Mouse (Mus musculus) liver, embryonic 11.5 days (tissue): ENCODE data around the gene Maml3. TPM values are rescaled to one million over a fixed set of nuclear protein-coding genes. Genes with fewer than 3 reads are reported as not detected.

ENCODE experiments used
- ATAC-seq: fragments of 200-750 bp; cut with Nextera tagmentation; replicated peaks from 2 replicates; pipeline ENCODE4 v1.8.0; 2017; ENCODE audit warnings: moderate number of reproducible peaks, mild to moderate bottlenecking, moderate TSS enrichment, moderate library complexity; ENCODE audit not compliant: low FRiP score
- DNase-seq: peaks from one replicate; pipeline ENCODE4 v3.0.0-alpha.2; 2017; ENCODE audit warnings: low spot score
- H3K27ac ChIP-seq: fragments of 300-500 bp; sonication (generic); 2 replicates; pipeline ENCODE4 v1.5.1; 2014; ENCODE audit warnings: mild to moderate bottlenecking, low read depth, low read length, control low read depth
- H3K27me3 ChIP-seq: fragments of 300-500 bp; sonication (generic); replicated peaks from 2 replicates; pipeline ENCODE4 v1.6.1; 2014; ENCODE audit warnings: low read length, mixed read lengths; ENCODE audit not compliant: control insufficient read depth, insufficient read depth
- H3K36me3 ChIP-seq: fragments of 300-500 bp; sonication (generic); 2 replicates; pipeline ENCODE4 v1.6.1; 2014; ENCODE audit warnings: mild to moderate bottlenecking, low read length, moderate library complexity, mixed read lengths; ENCODE audit not compliant: control insufficient read depth, insufficient read depth
- H3K4me1 ChIP-seq: fragments of 300-500 bp; sonication (generic); replicated peaks from 2 replicates; pipeline ENCODE4 v1.6.1; 2014; ENCODE audit warnings: low read length, mixed read lengths; ENCODE audit not compliant: control insufficient read depth, insufficient read depth
- H3K4me2 ChIP-seq: fragments of 300-500 bp; sonication (generic); 2 replicates; pipeline ENCODE4 v1.6.1; 2014; ENCODE audit warnings: mild to moderate bottlenecking, control low read depth, moderate library complexity
- H3K4me3 ChIP-seq: fragments of 300-500 bp; sonication (generic); 2 replicates; pipeline ENCODE4 v1.5.1; 2014; ENCODE audit warnings: low read depth, low read length, control low read depth
- H3K9ac ChIP-seq: fragments of 300-500 bp; sonication (generic); 2 replicates; pipeline ENCODE4 v1.6.1; 2014; ENCODE audit warnings: low read depth, low read length, control low read depth
- H3K9me3 ChIP-seq: fragments of 300-500 bp; sonication (generic); 2 replicates; pipeline ENCODE4 v1.6.1; 2016; ENCODE audit warnings: low read length, inconsistent platforms, mixed read lengths; ENCODE audit not compliant: control insufficient read depth
- WGBS: fragments of 180-500 bp; shearing (Covaris S2); extraction: QIAGEN DNeasy Blood & Tissue Kit; methylation state at CpG from one replicate; pipeline ENCODE4 v1.1.7; 2014; 5-methylcytosine and 5-hydroxymethylcytosine counted together
- polyA plus RNA-seq: library from polyadenylated mRNA; unstranded; fragments of >200 nt; fragmentation: Nextera tagmentation; extraction: Ambion mirVana; gene quantifications from 2 replicates; pipeline ENCODE4 v1.2.1, GENCODE M21; 2014

Gene Maml3
- polyA plus RNA-seq, 1 experiment from 2014 or later, result 3.1 TPM

GRCm38 (mm10) chr3:51817919-51818318 lies 287.0 kb downstream of the Maml3 start:
- H3K36me3 ChIP-seq, result no peaks in the 10 kb centered on the region
- H3K4me1 ChIP-seq, result peaks cover 17% of the 10 kb centered on the region
- H3K4me3 ChIP-seq, result no peak overlapping the region
- ATAC-seq, result no peak
- 92% methylated on average over 15 of the region's 15 CpGs for WGBS
- H3K4me2 ChIP-seq, result no peak overlapping the region
- no peak for DNase-seq
- H3K27me3 ChIP-seq, result no peaks in the 10 kb centered on the region
- H3K9me3 ChIP-seq, result no peaks in the 10 kb centered on the region
- H3K9ac ChIP-seq, result no peak overlapping the region
- H3K27ac ChIP-seq, result no peak overlapping the region

GRCm38 (mm10) chr3:51817329-51817728 lies 287.5 kb downstream of the Maml3 start:
- Histone ChIP-seq H3K4me3 (no peak overlapping the region), H3K4me2 (no peak overlapping the region), H3K27me3 (no peaks in the 10 kb centered on the region), H3K9ac (no peak overlapping the region), H3K36me3 (no peaks in the 10 kb centered on the region), H3K27ac (no peak overlapping the region), H3K9me3 (no peaks in the 10 kb centered on the region), H3K4me1 (peaks cover 22% of the 10 kb centered on the region)
- WGBS, result 77% methylated on average over 6 of the region's 6 CpGs
- no peak for DNase-seq
- ATAC-seq, result no peak

GRCm38 (mm10) chr3:51816517-51817285 lies 288.2 kb downstream of the Maml3 start:
- DNase-seq (no peak), ATAC-seq (no peak)
- no peak overlapping the region for H3K27ac ChIP-seq
- H3K9me3 ChIP-seq, result no peaks in the 10 kb centered on the region
- H3K9ac ChIP-seq, result no peak overlapping the region
- no peaks in the 10 kb centered on the region for H3K27me3 ChIP-seq
- H3K4me3 ChIP-seq, result no peak overlapping the region
- H3K4me1 ChIP-seq, result peaks cover 22% of the 10 kb centered on the region
- H3K36me3 ChIP-seq, result no peaks in the 10 kb centered on the region
- 83% methylated on average over 7 of the region's 7 CpGs for WGBS
- no peak overlapping the region for H3K4me2 ChIP-seq

- ATAC-seq, result peak; percentile 80
These were observed 290.8 kb downstream of the Maml3 start for GRCm38 (mm10) chr3:51814073-51814472.

GRCm38 (mm10) chr3:51813186-51813585 lies 291.7 kb downstream of the Maml3 start:
- Histone ChIP-seq H3K4me2 (0 out of 2 replicates have a peak overlapping the region, but pooled peaks have one; percentile 36), H3K27ac (no peak overlapping the region), H3K9me3 (no peaks in the 10 kb centered on the region), H3K4me1 (peaks cover 22% of the 10 kb centered on the region), H3K36me3 (no peaks in the 10 kb centered on the region), H3K4me3 (no peak overlapping the region), H3K9ac (no peak overlapping the region), H3K27me3 (no peaks in the 10 kb centered on the region)
- DNase-seq (no peak), ATAC-seq (peak; percentile 72)
- WGBS, result 96% methylated on average over 5 of the region's 5 CpGs

More at GRCm38 (mm10) chr3:51814073-51814472, 290.8 kb downstream of the Maml3 start:
- Histone ChIP-seq H3K4me1 (peaks cover 22% of the 10 kb centered on the region), H3K27ac (peak overlapping the region; percentile 58), H3K4me2 (no peak overlapping the region), H3K36me3 (no peaks in the 10 kb centered on the region), H3K4me3 (no peak overlapping the region), H3K9ac (no peak overlapping the region), H3K27me3 (no peaks in the 10 kb centered on the region), H3K9me3 (no peaks in the 10 kb centered on the region)
- 59% methylated on average over 4 of the region's 4 CpGs for WGBS
- DNase-seq, result no peak

- 79% methylated on average over 7 of the region's 7 CpGs for WGBS
- peaks cover 22% of the 10 kb centered on the region for H3K4me1 ChIP-seq
- ATAC-seq, result no peak
These were observed 294.1 kb downstream of the Maml3 start for GRCm38 (mm10) chr3:51810731-51811130.

GRCm38 (mm10) chr3:51809822-51810221 lies 295.1 kb downstream of the Maml3 start:
- no peak overlapping the region for H3K4me2 ChIP-seq
- ATAC-seq, result no peak
- no peak overlapping the region for H3K9ac ChIP-seq
- H3K4me1 ChIP-seq, result peaks cover 22% of the 10 kb centered on the region
- WGBS, result 74% methylated on average over 7 of the region's 7 CpGs
- H3K36me3 ChIP-seq, result no peaks in the 10 kb centered on the region
- DNase-seq, result no peak
- no peaks in the 10 kb centered on the region for H3K27me3 ChIP-seq
- H3K9me3 ChIP-seq, result no peaks in the 10 kb centered on the region
- no peak overlapping the region for H3K4me3 ChIP-seq
- H3K27ac ChIP-seq, result no peak overlapping the region

More at GRCm38 (mm10) chr3:51810731-51811130, 294.1 kb downstream of the Maml3 start:
- H3K27me3 ChIP-seq, result no peaks in the 10 kb centered on the region
- no peaks in the 10 kb centered on the region for H3K9me3 ChIP-seq
- no peak overlapping the region for H3K4me2 ChIP-seq
- no peak overlapping the region for H3K27ac ChIP-seq
- DNase-seq, result no peak
- H3K9ac ChIP-seq, result no peak overlapping the region
- no peaks in the 10 kb centered on the region for H3K36me3 ChIP-seq
- no peak overlapping the region for H3K4me3 ChIP-seq

GRCm38 (mm10) chr3:51807981-51808870 lies 296.6 kb downstream of the Maml3 start:
- H3K9me3 ChIP-seq, result no peaks in the 10 kb centered on the region
- ATAC-seq, result no peak
- H3K4me3 ChIP-seq, result no peak overlapping the region
- H3K27ac ChIP-seq, result no peak overlapping the region
- H3K4me1 ChIP-seq, result peaks cover 8% of the 10 kb centered on the region
- no peaks in the 10 kb centered on the region for H3K36me3 ChIP-seq
- H3K4me2 ChIP-seq, result no peak overlapping the region
- 85% methylated on average over 16 of the region's 16 CpGs for WGBS
- no peaks in the 10 kb centered on the region for H3K27me3 ChIP-seq
- H3K9ac ChIP-seq, result no peak overlapping the region
- no peak for DNase-seq
